Mouse (Mus musculus) liver, embryonic 11.5 days (tissue): ENCODE measurements around the gene Vmn1r239-ps. TPM values are rescaled to one million over a fixed set of nuclear protein-coding genes. Genes with fewer than 3 reads are reported as not detected.
"Not testable (repeated sequence)": the region's sequence is repeated elsewhere in the genome, so short reads cannot be mapped to it uniquely, and the experiment has no call there.

Source experiments
- ATAC-seq: fragments of 200-750 bp; cut with Nextera tagmentation; replicated peaks from 2 replicates; pipeline ENCODE4 v1.8.0; 2017; ENCODE audit warnings: moderate number of reproducible peaks, mild to moderate bottlenecking, moderate TSS enrichment, moderate library complexity; ENCODE audit not compliant: low FRiP score
- DNase-seq: peaks from one replicate; pipeline ENCODE4 v3.0.0-alpha.2; 2017; ENCODE audit warnings: low spot score
- H3K27ac ChIP-seq: fragments of 300-500 bp; sonication (generic); 2 replicates; pipeline ENCODE4 v1.5.1; 2014; ENCODE audit warnings: mild to moderate bottlenecking, low read depth, low read length, control low read depth
- H3K27me3 ChIP-seq: fragments of 300-500 bp; sonication (generic); replicated peaks from 2 replicates; pipeline ENCODE4 v1.6.1; 2014; ENCODE audit warnings: low read length, mixed read lengths; ENCODE audit not compliant: control insufficient read depth, insufficient read depth
- H3K36me3 ChIP-seq: fragments of 300-500 bp; sonication (generic); 2 replicates; pipeline ENCODE4 v1.6.1; 2014; ENCODE audit warnings: mild to moderate bottlenecking, low read length, moderate library complexity, mixed read lengths; ENCODE audit not compliant: control insufficient read depth, insufficient read depth
- H3K4me1 ChIP-seq: fragments of 300-500 bp; sonication (generic); replicated peaks from 2 replicates; pipeline ENCODE4 v1.6.1; 2014; ENCODE audit warnings: low read length, mixed read lengths; ENCODE audit not compliant: control insufficient read depth, insufficient read depth
- H3K4me2 ChIP-seq: fragments of 300-500 bp; sonication (generic); 2 replicates; pipeline ENCODE4 v1.6.1; 2014; ENCODE audit warnings: mild to moderate bottlenecking, control low read depth, moderate library complexity
- H3K4me3 ChIP-seq: fragments of 300-500 bp; sonication (generic); 2 replicates; pipeline ENCODE4 v1.5.1; 2014; ENCODE audit warnings: low read depth, low read length, control low read depth
- H3K9ac ChIP-seq: fragments of 300-500 bp; sonication (generic); 2 replicates; pipeline ENCODE4 v1.6.1; 2014; ENCODE audit warnings: low read depth, low read length, control low read depth
- H3K9me3 ChIP-seq: fragments of 300-500 bp; sonication (generic); 2 replicates; pipeline ENCODE4 v1.6.1; 2016; ENCODE audit warnings: low read length, inconsistent platforms, mixed read lengths; ENCODE audit not compliant: control insufficient read depth
- WGBS: fragments of 180-500 bp; shearing (Covaris S2); extraction: QIAGEN DNeasy Blood & Tissue Kit; methylation state at CpG from one replicate; pipeline ENCODE4 v1.1.7; 2014; 5-methylcytosine and 5-hydroxymethylcytosine counted together
- polyA plus RNA-seq: library from polyadenylated mRNA; unstranded; fragments of >200 nt; fragmentation: Nextera tagmentation; extraction: Ambion mirVana; gene quantifications from 2 replicates; pipeline ENCODE4 v1.2.1, GENCODE M21; 2014

Gene Vmn1r239-ps
- polyA plus RNA-seq = not detected in 2 replicates

- DNase-seq, H3K4me3 ChIP-seq, H3K36me3 ChIP-seq, ATAC-seq, H3K4me2 ChIP-seq, H3K4me1 ChIP-seq, H3K9me3 ChIP-seq, H3K9ac ChIP-seq, H3K27ac ChIP-seq, H3K27me3 ChIP-seq: not testable (repeated sequence)
- WGBS = 63% methylated on average over 1 of the region's 1 CpGs
These were observed at the start of gene Vmn1r239-ps for GRCm38 (mm10) chrX:147453610-147454009. TSS of gene Vmn1r239-ps (minus strand) at chrX:147453710.

GRCm38 (mm10) chrX:147489551-147489950, 36.0 kb upstream of the Vmn1r239-ps start:
- no peaks in the 10 kb centered on the region for H3K27me3 ChIP-seq
- 83% methylated on average over 2 of the region's 2 CpGs for WGBS
- H3K4me1 ChIP-seq = no peaks in the 10 kb centered on the region
- no peak overlapping the region for H3K9ac ChIP-seq
- H3K4me2 ChIP-seq = no peak overlapping the region
- H3K9me3 ChIP-seq = no peaks in the 10 kb centered on the region
- DNase-seq (no peak), ATAC-seq (no peak)
- H3K36me3 ChIP-seq = no peaks in the 10 kb centered on the region
- no peak overlapping the region for H3K27ac ChIP-seq
- H3K4me3 ChIP-seq = no peak overlapping the region

- H3K9me3 ChIP-seq = no peaks in the 10 kb centered on the region
- ATAC-seq (no peak), DNase-seq (no peak)
- H3K27me3 ChIP-seq = no peaks in the 10 kb centered on the region
- WGBS = 89% methylated on average over 4 of the region's 4 CpGs
- no peaks in the 10 kb centered on the region for H3K4me1 ChIP-seq
- H3K36me3 ChIP-seq = no peaks in the 10 kb centered on the region
- no peak overlapping the region for H3K9ac ChIP-seq
- no peak overlapping the region for H3K27ac ChIP-seq
- H3K4me3 ChIP-seq = no peak overlapping the region
- no peak overlapping the region for H3K4me2 ChIP-seq
These were observed 10.1 kb downstream of the Vmn1r239-ps start for GRCm38 (mm10) chrX:147443386-147443785.

- 68% methylated on average over 2 of the region's 2 CpGs for WGBS
- Histone ChIP-seq H3K4me2 (no peak overlapping the region), H3K27me3 (no peaks in the 10 kb centered on the region), H3K36me3 (no peaks in the 10 kb centered on the region), H3K9me3 (no peaks in the 10 kb centered on the region), H3K27ac (no peak overlapping the region), H3K4me3 (no peak overlapping the region), H3K4me1 (no peaks in the 10 kb centered on the region), H3K9ac (no peak overlapping the region)
- no peak for DNase-seq
- no peak for ATAC-seq
These were observed 18.1 kb downstream of the Vmn1r239-ps start for GRCm38 (mm10) chrX:147435400-147435799.

- Histone ChIP-seq H3K4me3 (no peak overlapping the region), H3K27ac (no peak overlapping the region), H3K4me2 (no peak overlapping the region), H3K9me3 (no peaks in the 10 kb centered on the region), H3K27me3 (no peaks in the 10 kb centered on the region), H3K9ac (no peak overlapping the region), H3K36me3 (no peaks in the 10 kb centered on the region), H3K4me1 (no peaks in the 10 kb centered on the region)
- DNase-seq (no peak), ATAC-seq (no peak)
- 62% methylated on average over 1 of the region's 1 CpGs for WGBS
These were observed 23.8 kb downstream of the Vmn1r239-ps start for GRCm38 (mm10) chrX:147429753-147430152.

GRCm38 (mm10) chrX:147429129-147429528, 24.4 kb downstream of the Vmn1r239-ps start, which contains the start of gene Il13ra2:
TSS of gene Il13ra2 (minus strand) at chrX:147429192.
- H3K27ac ChIP-seq = no peak within 1 kb of the TSS
- H3K36me3 ChIP-seq = no peaks in the 10 kb centered on the region
- no peaks in the 10 kb centered on the region for H3K4me1 ChIP-seq
- H3K9me3 ChIP-seq = no peaks in the 10 kb centered on the region
- DNase-seq = no peak
- no peak within 1 kb of the TSS for H3K4me2 ChIP-seq
- no peak within 1 kb of the TSS for H3K9ac ChIP-seq
- H3K27me3 ChIP-seq = no peaks in the 10 kb centered on the region
- no peak for ATAC-seq
- no peak within 1 kb of the TSS for H3K4me3 ChIP-seq
- WGBS = 42% methylated on average over 1 of the region's 1 CpGs

Other genes with a start within 250 kb of the Vmn1r239-ps start
- 0.11 TPM in 1 of 2 replicates, not detected in the other for gene Il13ra2, start 24.5 kb downstream of the Vmn1r239-ps start, polyA plus RNA-seq
- gene Lrch2, start 100.4 kb upstream of the Vmn1r239-ps start, polyA plus RNA-seq = 2.1 and 2.3 TPM in 2 replicates